Mouse (Mus musculus) mesoderm, embryonic 11.5 days (tissue): ENCODE measurements at regions not wholly inside any gene's neighbourhood (a gene's known extent, or its start where the extent isn't known, plus 50 kb on each side); places are given as distances from the start of the nearest gene placed in this dataset.
A peak's percentile ranks its signal among the peaks of the same experiment; 100 is the strongest.

ENCODE experiments used
- DNase-seq: peaks from one replicate; pipeline ENCODE4 v3.0.0-alpha.2; 2012; ENCODE audit warnings: low read depth, low spot score

- no peak for DNase-seq
Observed at GRCm38 (mm10) chr10:98424450-98424849, 489.8 kb upstream of the Atp2b1 start.

- DNase-seq = no peak
Observed at GRCm38 (mm10) chr10:98434974-98435373, 479.2 kb upstream of the Atp2b1 start.

GRCm38 (mm10) chr10:98461538-98461937 is 452.7 kb upstream of the Atp2b1 start:
- no peak for DNase-seq

- no peak for DNase-seq
Observed at GRCm38 (mm10) chr10:98474581-98474980, 439.6 kb upstream of the Atp2b1 start.

DNA sequence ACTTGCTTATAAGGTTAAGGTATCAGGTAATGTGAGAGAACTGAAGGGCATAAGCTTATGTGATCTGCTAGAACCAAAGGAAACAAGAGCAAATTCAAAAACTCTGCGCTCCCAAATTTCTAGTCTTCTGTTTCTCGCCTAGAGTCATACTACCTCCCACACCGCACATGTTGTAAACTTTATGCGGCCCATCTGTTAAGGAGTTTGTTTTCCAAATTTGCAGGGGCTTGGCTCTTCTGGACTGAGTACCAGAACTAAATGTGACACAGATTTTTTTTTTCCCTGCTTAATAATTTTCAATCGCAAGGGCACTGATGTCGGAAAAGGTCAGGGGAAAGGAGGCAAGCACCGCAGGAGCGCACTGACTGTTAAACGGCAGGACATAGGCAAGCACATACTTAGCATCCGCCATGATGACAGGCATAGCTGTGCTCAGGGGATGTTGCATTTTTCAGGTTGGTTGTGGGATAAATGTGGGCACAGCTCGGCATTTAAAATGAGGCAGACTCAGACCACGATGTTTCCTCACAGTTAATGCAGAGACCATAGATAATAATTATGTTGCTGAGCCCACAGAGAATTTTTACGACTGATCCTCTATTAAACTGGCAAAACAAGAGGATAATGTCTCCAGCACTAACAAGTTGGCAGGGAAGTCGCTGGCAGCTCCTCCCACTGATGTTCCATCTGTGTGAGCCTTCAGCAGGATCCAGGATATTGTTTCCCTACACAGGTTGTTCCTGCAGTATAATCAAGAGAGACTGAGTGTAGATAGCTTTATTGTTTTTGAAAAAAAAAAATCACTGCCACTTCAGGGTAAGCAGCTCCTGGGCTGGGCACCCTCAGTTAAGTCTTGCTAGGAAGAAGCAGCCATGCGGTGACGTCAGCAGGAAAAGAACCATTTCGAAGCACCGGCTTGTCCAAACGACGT is 428.2 kb upstream of the Atp2b1 start:
- DNase-seq = no peak

DNA sequence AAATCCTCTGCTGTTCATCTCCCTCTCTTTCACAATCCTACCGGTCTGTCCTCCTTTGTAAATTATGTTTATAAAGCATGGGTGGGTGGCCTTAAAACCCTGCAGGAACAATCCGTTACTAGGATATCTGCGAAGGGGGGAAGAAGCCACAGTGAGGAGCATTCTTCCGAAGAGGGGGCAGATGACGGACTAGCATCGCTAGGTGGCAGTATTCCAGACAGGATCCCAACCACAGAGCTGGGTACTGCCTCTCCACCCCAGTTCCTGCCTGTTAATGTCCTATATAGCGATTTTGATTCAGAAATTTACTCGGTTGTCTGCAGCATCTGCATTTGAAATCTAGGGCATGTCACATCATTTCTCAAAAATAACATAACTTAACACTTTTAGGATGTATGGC is 419.9 kb upstream of the Atp2b1 start:
- peak; percentile 68 for DNase-seq

DNA sequence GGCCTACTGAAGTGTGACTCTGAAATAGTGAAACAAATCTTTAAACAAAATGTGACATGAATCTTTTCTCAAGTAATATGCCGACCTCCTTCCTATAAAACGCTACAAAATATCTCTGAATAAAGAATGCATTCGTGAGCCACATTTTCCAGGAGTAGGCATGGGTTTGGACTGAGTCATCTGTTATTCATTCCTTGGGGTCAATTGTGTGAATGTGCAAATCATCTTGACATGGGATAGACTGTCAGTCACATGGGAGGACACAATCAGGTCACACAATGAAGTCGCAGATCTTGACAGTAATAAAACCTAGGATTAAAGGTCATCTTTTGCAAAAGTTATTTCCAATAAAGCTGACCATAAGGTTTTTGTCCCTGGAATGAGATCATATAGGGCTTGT is 418.0 kb upstream of the Atp2b1 start:
- no peak for DNase-seq

DNA sequence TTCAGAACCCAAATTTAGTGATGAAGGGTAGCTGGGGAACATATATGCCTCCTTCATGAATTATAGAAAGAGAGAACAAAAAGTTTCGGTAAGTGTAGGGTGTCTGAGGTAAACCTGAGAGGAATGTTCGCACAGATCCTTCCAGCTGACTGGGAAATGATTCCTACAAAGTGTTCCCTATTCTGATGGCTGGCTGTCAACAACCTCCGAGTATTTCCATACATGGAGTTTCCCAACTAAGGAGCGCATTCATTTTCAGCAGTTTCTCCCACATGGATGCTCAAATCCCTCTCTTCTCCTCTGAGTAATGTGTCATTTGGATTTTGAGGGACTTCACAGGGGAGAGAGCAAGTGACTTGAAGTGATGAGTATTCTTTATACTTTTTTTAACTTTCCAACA is 413.9 kb upstream of the Atp2b1 start:
- no peak for DNase-seq

DNA sequence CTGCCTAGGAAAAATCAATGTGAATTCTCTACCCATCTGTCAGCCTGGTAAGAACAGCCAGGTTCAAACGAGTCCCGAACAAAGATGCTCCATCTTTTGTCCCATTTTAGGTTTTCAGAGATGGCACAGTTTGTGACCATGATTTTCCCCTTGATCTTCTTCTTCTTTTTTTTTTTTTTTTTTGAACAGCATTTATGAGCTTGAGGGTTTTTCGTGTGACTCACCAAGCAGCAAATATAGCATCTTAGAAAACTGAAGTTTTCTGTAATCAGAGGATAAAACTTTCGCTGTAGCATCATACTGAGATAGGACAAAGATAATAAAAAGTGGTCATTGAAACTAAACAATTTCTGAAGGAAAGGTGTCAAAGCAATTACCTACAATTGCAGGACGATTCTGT is 412.6 kb upstream of the Atp2b1 start:
- DNase-seq = no peak

DNA sequence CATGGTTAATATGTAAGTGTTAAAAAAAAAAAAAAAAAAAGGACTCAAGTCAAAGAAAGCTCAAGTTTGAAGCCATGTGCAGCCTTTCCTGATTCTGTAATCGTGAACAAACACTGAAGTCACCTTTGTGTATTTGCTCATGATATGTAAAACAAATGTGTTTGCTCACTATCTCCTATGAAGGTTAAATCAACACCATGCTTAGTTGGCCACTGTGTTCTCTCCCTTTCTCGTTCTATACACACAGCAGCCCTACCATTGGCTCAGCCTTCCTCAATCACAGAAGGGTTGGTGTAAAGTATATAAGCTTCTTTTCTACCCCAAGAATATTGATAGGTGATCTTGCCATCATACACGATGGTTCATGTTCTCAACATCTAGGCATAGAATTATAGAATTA is 409.7 kb upstream of the Atp2b1 start:
- DNase-seq = no peak

- DNase-seq = peak; percentile 36
Observed at GRCm38 (mm10) chr10:98508515-98509143, 405.6 kb upstream of the Atp2b1 start.

DNA sequence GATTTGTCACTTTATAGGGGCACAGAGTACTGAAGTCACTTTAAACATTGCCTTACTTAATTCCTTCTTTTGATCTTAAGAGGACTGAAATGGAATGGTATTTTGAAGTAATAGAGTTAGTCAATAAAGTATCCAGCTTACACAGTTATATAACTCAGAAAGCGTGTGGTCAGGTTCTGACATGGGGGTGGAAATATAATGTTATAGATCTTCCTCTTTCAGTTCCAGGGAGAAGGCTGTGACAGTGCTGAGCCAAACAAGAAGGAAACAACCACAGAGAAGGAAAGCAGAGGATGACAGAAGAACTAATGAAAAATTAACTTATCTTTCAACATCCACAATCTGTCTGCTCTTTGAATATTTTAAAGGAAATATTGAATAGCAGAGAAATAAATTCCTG is 399.4 kb upstream of the Atp2b1 start:
- DNase-seq = no peak

GRCm38 (mm10) chr10:98517609-98518008 is 396.6 kb upstream of the Atp2b1 start:
- DNase-seq = no peak

DNA sequence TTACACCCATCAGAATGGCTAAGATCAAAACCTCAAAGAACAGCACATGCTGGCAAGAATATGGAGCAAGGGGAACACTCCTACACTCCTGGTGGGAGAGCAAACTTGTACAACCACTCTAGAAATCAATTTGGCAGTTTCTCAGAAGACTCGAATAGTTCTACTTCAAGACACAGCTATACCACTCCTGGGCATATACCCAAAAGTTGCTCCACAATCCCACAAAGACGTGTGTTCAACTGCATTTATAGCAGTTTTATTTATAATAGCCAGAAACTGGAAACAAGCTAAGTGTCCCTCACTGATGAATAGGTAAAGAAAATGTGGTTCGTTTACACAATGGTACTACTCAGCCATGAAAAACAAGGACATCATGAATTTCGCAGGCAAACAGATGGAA is 384.6 kb upstream of the Atp2b1 start:
- no peak for DNase-seq

DNA sequence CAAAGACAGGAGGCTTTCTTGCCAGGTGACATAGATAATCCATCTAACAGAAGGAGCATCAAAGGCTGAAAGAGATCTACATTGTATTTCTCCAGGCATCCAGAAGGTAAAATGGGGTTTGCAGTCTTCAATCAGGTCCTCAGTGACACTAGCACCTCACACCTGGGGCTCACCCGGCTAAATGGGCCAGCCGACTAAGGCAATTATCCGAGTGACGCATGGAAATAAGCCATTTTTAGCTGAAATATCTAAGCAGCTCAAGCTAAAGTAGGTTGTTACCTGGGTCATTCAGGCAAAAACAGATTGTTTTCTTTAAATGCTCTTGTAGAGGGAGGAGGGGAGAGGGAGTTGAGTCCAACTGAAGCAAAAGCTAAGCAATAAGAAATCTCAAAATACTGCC is 382.8 kb upstream of the Atp2b1 start:
- no peak for DNase-seq

DNA sequence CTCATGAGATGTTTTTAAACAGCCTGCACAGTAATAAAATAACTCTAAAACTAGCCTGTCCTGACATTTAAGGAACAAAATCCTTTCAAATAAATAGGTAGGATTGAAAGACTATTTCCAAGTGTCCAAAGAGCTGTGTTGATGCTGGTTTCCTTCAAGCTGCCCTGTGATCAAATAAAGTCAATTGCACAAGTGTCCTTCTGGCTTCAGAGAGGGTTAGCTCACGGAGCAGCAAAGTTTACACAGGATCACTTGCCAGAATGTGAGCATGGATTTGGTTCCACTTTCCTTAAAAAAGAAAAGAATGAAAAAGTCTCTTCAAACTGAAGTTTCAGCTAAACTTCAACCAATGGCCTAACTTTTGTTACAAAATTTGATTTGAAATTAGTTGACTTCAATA is 375.5 kb upstream of the Atp2b1 start:
- DNase-seq = no peak

DNA sequence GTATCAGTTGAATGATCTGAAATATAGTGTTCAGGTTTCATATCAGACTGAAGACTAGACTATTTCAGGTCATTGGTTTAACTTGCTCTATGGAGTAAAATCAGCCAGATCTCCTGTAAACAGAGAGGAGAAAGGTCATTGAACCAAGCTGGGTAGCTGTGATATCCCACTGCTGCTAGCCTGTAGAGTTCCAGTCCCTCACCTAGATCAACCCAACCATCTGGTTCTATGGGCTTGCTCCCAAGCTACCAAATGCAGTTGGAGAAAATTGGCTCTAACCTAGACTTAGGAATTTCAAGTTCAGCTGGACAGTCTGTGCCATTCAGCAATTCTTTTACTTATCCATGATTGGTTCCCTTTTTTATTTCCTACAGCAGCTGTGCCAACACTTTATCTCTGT is 373.1 kb upstream of the Atp2b1 start:
- DNase-seq = no peak

DNA sequence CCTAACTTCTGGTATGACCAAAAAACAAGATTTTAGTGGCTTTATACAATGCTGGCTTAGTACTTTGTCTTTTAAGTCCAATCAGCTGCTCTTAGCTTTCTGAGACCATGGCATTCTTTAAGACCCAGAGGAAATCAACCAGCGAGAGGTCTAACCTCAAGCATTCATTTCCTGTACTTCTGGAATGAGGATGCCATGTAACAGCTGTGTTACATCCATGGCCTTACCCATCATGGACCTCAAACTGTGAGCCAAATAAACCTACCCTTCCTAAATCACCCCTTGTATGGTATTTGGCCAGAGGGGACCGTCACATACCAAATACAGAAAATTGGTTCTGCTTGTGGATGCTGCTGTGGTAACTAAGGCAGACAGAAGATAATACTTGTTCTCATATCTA is 372.1 kb upstream of the Atp2b1 start:
- DNase-seq = no peak

DNA sequence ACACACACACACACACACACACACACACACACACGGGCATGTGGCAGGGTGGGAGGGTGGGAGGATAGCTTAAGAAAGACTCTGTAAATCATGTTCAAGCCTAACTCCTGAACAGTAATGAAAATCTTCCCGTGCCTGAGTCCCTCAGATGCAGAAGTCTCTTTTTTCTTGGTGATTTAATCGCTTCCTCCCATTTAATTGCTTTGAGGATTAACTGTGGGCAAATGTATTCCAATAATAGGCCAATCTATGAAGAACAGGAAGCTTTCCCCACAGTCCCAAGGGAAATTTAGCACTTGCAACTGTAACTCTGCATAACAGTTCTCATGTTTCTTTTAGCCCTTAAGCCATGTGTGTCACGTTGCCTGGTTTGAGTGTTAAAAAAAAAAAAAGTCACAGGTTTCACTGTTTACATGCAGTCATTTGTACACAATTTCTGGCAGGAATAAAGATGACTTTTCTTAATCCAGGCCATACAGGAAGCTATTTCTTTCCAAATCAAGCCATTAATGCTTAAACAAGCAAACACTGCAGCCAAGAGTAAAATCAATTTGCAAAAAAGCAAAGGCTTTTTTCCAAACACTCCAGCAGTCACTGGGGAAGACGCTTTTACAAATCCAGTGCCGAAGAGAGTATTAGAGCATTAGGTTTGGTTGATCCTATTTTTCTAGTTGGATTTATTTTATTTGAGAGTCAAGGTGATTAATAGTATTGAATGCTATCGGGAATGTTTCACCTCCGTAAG is 370.8 kb upstream of the Atp2b1 start:
- peak; percentile 48 for DNase-seq

DNA sequence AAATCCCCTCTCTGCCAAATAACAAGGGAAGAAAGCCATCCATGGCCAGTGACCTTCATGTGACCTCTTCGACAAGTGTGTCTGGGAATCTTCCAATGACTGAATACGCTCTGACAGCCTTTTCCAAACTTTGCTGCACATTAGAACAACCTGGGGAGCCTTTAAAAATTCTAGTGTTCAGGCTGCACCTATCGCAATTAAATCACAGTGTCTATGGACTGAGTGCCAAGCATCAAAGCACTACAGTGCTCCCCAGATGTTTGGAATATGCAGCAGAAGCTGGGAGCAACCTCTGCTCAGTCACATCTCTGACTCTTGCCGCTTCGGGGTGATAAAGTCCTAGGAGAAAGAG is 370.2 kb upstream of the Atp2b1 start:
- DNase-seq = peak; percentile 36

DNA sequence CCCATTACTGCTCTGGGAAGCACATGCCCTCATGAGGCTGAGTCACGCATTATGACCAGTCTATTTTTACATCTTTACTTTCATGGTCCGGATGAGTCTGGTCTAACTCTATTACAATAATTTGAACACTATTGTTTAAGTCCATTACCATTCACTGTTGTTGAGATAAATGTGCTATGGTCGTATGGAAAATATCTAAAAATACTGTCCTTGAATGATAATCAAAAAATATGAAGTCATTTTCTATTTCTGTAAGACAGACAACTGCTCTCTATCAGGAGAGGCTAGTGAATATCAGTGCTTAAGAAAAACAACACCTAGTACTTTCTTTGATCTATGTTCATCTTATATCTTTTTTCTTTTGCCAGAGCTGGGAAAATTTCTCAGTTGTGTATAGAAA is 359.6 kb upstream of the Atp2b1 start:
- no peak for DNase-seq

- DNase-seq = no peak
Observed at GRCm38 (mm10) chr10:98557470-98558060, 356.6 kb upstream of the Atp2b1 start.
